Mouse (Mus musculus) gastrocnemius, postnatal 4 days (tissue): ENCODE results near the gene Ivns1abp. TPM values are rescaled to one million over a fixed set of nuclear protein-coding genes. Genes with fewer than 3 reads are reported as not detected.
"Not testable (repeated sequence)": the region's sequence is repeated elsewhere in the genome, so short reads cannot be mapped to it uniquely, and the experiment has no call there.

ENCODE experiments used
- DNase-seq, 2 experiments: peaks; one replicate each; pipeline ENCODE4 v3.0.0; 2021 to 2022; ENCODE audit warnings: low spot score in 2 of 2, mixed read lengths in 2 of 2
- total RNA-seq, 2 experiments: library from RNA; stranded (reverse); gene quantifications; 2 replicates each; pipeline ENCODE4 v1.2.3; 2021

The Ivns1abp gene
- total RNA-seq, 2 experiments from 2014 or later = 108 to 124 TPM

DNA sequence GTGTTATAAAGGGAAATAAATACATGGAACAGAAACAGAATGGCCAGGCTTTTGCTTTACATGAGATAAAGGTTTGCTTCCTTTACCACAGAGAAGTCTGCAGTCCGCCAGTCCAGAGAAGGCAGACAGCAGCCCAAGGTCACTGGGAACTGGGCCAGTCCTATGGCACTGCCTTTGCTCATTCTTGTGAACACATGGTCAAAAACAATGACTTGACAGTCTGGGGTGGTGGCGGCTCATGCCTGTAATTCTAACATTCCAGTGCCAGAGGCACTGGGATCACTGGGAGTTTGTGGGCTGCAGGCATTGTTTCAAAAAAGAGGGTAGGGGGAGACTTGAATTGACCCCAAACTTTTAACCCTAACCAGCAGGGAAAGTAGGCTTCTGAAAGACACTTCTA lies 5.3 kb upstream of the Ivns1abp start:
- DNase-seq = no peak

DNA sequence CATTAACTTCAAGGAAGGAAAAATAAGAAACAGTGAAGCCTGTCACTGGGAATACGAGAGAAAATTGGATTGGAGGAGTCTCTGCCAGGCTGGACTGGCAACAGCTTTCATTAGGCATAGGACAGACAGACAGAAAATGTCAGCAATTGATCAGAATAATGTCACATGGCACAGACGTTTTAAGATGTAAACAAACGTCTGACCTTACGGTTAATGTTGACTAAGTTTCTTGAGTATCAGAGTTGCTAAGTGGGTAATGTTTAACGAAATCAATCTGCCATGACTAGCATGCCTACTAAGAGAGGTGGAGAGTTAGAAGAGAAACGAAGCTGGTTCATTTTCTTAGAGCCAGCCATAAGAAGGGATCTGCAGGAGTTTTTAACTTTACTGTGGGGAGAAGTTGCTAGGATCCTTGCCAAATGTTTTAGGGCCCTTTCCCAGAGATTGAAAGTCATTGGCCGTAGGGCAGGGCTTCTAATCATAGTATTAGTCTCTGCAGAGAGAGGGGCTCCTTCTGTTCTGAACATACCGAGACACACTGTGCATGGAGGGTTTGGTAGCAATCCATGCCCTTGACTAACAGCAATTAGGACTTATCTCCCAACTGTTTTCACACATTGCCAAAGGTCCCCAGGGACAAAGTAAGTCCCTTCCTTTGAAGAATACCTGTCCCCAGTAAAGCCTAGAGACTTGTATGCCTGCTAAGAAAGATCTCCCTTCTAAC lies 2.8 kb upstream of the Ivns1abp start:
- DNase-seq = no peak

DNA sequence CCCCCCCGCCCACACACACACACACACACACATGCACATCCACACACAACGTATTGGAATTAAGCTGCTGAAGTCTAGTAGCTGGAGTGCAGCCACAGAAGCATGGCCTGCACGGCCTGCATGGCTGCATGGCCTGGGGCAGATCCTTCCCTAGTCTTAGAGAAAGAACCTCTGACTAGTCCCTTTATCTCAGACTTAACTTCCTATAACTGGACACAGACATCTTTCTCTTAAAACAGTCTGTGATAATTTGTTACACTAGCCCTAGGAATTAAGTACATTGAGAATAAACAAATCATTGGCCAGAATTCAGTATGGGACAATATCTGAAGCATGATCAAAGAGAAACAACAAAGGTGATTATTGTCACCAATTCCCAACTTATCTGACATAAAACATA lies 2.0 kb upstream of the Ivns1abp start:
- no peak for DNase-seq

DNA sequence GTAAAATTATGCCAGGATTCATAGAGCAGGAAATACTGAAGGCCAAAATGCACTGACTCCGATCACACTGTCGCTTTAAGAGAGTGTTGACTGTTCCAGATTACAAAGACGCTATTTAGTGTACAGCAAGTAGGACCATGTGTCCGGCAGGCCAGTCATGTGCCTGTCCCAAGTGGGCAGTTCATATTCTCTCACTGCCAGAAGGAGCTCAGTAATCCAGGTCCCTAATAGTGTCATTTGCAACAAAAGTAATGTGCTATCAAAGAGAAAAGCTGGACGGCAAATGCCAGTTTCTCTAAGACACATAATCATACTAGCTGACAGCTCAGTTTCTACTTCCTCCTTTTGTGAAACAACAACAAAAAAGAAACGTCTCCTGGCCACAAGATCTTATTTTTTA lies 1.3 kb upstream of the Ivns1abp start:
- no peak for DNase-seq

DNA sequence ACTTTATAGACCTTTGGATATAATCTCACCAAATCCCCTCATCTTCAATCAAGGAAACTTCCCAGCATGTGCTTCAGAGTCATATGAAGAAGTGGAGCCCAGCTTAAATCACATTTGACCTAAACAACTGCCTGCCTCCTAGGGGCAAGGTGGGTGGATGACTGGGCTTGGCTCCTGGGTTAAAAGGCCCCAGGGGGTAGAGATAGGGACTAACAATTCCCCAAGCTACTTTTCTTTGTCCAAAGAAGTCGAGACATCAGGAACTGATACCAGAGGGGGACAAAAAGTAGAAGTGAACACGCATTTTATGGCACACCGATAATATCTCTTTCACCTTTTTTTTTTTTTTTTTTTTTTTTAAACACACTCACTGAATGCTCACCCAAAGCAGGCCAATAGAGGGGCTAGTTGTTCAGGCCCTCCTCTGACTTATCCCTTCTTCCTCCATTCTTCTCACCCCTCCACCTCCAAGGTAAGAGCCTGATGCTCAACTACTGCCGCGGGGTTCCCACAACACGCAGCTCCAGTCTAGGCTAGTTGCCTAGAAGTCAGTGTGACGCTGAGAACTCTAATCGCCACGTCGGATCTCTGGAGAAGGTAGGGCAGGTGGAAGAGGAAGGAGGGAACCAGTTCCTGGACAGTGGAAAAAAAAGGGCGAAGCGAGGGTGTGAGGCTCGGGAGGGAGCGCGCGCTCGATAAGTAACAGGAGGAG lies 550 bp upstream of the Ivns1abp start:
- no peak for DNase-seq

DNA sequence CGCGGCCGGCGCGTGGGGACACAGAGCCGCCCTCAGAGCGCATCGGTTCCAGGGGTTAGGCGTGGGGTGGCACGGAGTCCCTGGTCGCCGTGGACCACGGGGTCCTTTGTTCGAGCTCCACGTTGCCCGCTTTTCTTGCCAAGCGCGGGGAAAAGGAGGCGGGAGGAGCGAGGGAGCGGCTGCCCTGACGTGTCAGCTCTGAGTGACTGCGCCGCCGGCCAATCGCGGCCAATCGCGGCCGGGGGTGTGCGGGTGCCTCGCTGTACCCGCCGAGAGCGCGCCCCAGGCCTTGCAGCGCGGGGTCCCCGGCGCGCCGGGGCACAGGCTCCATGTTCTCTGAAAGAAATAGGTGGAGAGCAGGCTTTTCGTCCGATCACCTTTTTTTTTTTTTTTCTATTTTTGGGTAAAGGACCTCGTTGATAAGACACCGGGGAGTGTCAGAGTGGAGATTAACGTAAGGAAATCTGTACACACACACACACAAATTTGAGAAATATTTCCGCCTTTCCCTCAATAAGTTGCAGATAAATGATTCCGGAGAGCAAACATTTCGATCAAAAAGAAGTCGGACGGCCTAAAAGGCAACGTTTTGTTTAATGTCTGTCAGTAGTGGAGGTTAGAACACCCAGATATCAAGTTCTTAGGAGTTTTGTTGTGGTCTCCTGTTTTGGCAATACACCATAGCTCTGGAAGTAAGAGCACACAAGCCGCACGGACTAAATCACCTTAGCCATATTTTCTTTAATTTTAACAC lies 1.0 kb downstream of the Ivns1abp start:
- peak; percentile 94 to 97 for DNase-seq

DNA sequence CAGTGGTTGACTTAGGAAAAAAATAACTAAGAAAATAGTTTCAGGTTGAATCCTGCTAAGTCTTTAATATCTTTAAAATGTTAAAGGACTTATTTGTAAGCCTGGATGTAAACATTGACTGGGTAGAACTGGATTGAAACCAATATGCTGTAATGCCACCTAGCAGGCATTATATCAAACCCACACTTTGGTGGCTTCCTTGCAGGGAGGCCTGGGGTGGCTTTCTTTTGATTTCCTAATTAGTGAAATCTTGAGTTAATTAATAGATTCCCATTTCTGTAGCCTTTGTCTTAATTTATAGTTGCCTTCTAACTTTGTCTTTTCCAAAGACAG lies 1.6 kb downstream of the Ivns1abp start:
- DNase-seq = no peak

DNA sequence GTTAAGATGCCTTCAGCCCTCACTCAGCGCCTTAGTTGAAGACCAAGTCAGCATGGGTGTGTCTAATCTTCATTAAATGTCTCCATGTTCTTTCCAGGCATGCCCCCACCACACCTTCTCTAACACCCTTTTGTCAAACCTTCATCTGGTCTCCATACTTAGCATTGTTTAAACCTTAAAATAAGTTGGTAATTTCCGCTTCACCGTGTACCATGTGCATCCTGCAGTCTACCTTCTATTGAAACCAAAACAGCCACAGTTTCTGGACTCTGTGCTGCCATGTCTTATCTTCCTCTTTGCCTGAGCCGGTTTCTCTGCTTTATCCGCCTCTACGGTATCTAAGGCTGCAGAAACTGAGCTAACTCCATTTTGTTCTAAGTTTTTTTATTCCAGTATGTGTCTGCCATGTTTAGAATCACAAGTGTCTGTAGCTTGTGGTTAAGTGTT lies 2.4 kb downstream of the Ivns1abp start:
- DNase-seq = no peak

DNA sequence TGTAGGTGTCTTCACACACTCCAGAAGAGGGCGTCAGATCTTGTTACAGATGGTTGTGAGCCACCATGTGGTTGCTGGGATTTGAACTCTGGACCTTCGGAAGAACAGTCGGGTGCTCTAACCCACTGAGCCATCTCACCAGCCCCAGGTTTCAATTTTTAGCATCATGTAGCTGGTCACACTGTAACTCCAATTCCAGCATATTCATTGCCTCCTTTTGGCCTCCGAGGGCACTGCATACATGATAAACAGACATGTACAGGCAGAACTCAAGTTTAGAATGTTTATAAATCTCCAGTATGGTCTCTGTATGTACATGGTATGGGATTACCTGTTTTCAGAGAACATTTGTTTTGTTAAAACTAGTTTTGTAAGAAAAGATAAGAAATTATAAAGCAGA lies 4.0 kb downstream of the Ivns1abp start:
- not testable (repeated sequence) for DNase-seq

DNA sequence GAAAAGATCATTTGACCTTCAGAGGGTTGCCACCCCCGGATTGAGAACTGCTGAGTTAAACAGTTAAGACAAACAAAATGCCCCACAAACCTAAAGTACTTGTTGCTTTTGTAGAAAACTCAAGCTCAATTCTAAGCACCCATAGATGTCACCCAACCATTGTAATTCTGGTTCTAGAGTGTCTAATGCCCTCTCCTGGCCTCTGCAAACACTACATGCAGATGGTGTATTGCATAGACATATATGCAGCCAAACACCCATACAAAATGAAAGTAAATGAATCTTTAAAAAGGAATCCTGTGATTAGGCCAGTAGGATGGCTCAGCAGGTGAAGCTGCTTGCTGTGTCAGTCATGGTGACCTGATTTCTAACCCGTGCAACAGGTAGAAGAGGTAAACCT lies 8.6 kb downstream of the Ivns1abp start:
- no peak for DNase-seq

DNA sequence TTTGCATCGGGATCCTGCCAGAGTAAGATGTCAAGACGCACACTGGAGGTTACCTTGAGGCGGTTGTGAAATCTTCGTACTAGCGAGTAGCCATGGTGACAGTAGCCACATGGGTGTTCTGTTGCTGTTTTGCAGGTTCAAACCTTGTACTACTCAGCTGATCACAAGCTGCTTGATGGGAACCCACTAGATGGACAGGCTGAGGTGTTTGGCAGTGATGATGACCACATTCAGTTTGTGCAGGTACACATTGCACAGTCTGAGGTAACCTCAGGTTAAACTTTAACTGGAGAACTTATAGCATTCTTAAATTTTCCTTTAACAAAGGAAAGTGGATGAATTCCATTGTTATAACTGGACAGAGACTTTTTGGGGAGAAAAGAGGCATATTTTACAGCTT lies 11.7 kb downstream of the Ivns1abp start:
- DNase-seq = no peak

DNA sequence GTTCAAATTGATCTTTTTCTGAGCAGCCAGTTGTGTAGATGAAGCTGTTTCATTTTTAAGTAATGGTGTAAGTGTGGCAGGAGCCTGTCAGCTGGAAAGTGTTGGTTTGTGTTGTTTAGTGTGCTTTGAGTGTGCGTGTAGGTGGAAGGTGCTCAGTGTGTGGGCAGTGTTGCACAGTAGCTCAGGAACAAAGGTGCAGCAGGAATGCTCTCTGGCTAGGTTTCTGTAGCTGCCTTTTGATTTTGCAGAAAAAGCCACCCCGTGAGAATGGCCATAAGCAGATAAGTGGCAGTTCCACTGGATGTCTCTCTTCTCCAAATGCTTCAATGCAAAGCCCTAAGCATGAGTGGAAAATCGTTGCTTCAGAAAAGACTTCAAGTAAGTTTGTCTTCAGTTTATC lies 15.1 kb downstream of the Ivns1abp start:
- DNase-seq = no peak

DNA sequence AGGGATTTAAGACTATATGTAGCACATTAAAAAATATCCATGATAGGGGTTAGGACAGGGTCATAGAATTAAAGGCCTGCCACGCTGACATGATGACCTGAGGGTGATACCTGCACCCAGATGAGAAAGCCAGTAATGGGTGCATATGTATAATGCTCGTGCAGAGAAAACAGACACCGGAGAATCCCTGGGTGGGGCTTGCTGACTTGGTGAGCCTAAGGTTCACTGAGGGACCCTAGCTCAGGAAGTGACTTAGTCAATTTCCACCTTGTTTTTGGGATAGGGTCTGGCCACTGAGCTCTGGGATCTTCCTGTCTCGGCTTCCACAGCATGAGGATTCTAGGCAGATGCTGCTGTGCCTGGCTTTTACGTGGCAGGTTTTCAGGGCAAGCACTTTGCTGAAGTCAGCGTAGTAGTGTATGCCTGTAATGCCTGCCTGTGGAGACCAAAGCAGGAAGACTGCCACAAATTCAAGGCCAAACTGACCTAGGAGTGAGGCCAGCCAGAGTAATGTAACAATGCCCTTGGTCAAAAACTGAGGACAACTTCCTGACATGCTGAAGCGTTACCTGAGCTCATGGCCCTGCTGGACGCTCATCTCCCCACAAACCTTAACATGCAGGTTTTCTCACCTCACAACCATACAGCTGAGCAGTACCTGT lies 22.8 kb downstream of the Ivns1abp start:
- no peak for DNase-seq

DNA sequence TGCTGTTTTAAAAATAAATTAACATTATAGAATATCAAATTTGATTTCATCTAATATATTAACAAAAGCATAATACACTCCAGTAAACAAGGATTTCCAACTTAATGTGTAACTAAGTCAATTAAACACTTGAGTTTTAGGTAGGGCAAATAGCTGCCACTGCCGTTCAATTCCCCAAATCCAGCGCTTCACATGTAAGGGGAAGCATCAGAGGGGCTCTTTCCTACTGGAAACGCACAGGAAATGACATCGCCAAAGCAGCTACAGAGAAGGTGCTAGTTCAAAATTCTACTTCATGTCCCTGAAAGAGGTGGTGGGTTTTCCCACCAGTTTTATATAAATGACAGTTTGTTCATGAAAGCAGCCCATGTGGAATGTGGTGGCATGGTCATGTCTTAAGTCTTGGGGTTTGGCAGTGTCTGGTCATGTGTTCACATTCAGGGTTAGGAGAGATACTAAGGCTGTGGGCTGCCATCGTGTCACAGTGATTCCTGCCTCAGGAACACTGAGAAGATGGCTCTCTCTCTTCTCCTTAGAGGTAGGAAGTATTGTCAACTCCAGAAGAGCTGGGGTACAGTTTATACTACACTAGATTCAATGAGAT lies 23.5 kb downstream of the Ivns1abp start:
- DNase-seq = no peak

DNA sequence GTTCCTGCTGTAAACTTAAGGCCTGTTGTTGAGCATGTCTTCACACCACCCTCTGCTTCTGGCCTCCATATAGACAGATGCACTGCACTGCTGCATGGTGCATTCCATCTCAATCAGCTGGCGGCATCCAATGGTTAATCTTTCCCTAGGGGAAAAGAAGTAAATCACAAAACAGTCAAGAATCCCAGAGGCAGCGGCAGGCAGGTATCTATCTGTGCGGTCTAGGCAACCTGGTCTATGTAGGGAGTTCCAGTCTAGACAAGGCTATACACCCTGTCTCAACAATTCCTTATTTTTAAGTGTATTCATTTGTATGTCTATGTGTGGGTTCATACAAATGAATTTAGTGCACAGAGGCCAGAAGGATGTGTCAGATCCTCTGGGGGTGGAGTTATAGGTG lies 24.2 kb downstream of the Ivns1abp start:
- no peak for DNase-seq

DNA sequence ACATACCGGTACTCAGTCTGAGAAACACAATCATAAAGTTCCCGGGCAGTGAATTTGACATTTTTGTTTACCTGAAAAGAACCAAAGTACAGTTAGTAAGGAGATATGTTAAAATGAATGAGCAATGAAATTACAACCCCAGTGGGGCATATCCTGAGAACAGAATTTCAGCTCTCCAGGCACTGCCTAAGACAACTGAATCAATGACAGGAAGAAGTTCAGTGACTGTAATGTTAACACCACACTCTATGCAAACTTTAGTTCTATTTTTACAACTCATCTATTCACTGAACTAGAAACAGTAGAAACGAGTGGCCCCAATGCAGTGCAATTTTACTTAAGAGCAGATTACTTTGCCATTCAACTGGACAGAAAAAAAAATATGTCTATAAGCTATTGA lies 26.3 kb downstream of the Ivns1abp start:
- no peak for DNase-seq

DNA sequence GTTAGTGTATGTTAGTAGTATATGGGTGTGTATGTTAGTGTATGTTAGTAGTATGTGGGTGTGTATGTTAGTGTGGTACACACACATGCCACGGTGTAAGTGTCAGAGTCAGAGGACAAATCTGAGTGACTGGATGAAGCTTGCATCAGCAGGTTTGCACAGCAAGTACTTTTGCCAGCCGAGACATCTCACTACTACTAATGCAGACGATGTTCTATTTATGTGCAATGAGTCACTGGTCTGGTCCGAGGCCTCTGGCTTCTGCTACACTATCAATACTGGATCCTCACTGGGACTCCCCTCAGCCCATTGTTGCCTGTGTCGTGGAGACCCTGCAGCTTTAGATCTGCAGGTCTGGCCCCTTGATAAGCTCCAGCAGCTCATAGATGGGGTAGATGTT lies 27.3 kb downstream of the Ivns1abp start:
- DNase-seq = no peak

DNA sequence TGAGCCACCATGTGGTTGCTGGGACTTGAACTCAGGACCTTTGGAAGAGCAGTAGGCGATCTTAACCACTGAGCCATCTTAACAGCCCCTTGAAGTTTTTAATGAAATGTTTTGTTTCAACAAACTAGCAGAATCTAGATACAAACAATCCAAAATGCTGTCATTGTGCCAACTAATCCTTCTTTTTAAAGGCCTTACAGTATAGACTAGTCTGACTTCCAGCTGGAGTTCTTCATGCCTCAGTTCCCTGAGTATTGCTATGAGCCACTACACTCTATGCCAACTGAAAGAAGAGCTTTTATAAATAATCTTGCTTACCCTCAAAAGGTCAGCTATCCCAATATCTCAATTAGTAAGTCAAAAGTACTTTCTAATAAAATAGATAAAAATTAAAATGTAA lies 28.5 kb downstream of the Ivns1abp start:
- no peak for DNase-seq

DNA sequence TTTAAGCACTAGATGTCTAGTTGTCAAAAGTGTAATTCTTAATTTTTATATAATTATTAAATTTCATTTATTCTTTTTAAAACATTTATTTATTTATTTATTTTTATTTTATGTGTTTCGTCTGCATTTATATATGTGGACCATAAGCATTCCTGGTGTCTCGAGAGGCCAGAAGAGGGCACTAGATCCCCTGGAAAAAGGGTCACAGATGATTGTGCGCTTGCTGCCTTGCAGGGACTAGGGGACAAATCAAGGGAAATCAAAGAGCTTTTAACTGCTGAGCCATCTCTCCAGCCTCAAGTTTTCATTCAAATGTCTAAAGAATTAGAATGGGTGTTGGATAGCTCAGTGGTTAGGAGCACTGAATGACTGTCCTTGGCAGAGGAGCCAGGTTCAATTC lies 33.1 kb downstream of the Ivns1abp start:
- no peak for DNase-seq

DNA sequence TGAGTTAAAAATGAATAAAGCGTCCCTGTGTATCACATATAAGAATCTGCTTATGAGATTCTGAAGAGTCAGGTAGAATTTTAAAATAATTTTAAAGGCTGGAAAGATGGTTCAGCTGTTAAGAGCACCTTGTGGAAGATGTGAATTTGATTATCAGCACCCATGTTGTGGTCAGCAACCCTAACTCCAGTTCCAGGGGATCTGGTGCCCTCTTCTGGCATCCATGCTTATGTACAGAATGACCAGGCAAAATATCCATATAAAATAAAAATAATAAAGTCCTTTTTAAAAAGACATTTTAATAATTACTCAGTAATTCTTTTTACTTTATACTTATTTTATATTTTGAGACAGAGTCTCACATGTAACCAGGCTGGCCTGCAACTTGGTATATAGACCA lies 45.8 kb downstream of the Ivns1abp start:
- no peak for DNase-seq

DNA sequence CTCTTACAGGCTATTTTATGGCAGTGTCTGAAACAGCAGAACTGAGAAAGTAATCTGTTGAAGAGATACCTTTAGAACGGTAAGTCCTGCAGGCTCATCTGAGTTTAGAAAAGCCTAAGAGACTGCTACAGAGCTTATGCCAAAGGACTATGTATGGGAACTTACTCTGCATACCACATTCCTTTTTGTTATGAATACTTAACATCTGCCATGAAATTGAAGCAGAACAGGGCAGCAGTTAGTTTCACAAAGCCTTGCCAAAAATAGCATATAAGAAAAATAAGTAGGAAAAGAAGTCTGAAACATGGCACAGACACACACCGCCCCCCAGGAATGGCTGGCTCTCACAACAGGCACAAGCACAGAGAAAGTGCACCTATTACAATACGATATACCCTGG lies 65.5 kb downstream of the Ivns1abp start:
- no peak for DNase-seq
